Mouse (Mus musculus): ENCODE results near the gene D8Ertd738e.

The D8Ertd738e gene

GRCm38 (mm10) chr8:84241821-84242220 is 7.7 kb downstream of the D8Ertd738e start:
- H3K4me3 ChIP-seq (replicated peaks; ENCODE audit: low read length) = no peak overlapping the region
- peaks cover 21% of the 10 kb centered on the region for H3K36me3 ChIP-seq (ENCODE audit: insufficient read depth, low read length)
- H3K27me3 ChIP-seq (ENCODE audit: insufficient read depth, low read length) = no peaks in the 10 kb centered on the region
- peaks cover 58% of the 10 kb centered on the region for H3K4me1 ChIP-seq (replicated peaks; ENCODE audit: low read depth, low read length)
- no peak for TF ChIP-seq NANOG (IDR thresholded peaks at IDR 0.05; ENCODE audit: borderline replicate concordance, low read length)
- TF ChIP-seq POU5F1 (IDR thresholded peaks at IDR 0.05; ENCODE audit: borderline replicate concordance, low read length) = no peak
- TF ChIP-seq CTCF (conservative IDR thresholded peaks at IDR 0.05; ENCODE audit: low read length) = no peak
- H3K9me3 ChIP-seq (ENCODE audit: low read length) = no peaks in the 10 kb centered on the region

DNA sequence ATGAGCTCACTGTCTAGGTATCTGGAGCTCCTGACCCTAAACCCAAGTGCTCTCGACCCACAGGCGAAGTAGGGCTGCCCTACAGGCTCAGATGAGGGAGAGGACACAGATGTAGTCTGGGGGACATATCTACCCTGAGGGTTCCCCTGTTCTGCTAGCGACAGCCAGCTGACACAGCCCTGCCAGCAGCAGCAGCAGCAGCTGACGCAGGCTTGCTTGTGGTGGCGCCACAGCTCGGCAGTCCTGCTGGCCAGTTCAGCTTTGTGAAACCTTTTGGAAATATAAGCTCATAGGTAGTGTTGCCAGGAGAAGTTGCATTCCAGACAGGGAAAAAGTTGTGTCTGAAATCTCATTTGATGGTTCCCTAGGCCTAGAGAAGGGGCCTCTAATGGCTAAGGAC is 8.4 kb downstream of the D8Ertd738e start:
- peaks cover 15% of the 10 kb centered on the region for H3K36me3 ChIP-seq (ENCODE audit: insufficient read depth, low read length)
- no peaks in the 10 kb centered on the region for H3K9me3 ChIP-seq (ENCODE audit: low read length)
- H3K4me3 ChIP-seq (replicated peaks; ENCODE audit: low read length) = no peak overlapping the region
- peaks cover 56% of the 10 kb centered on the region for H3K4me1 ChIP-seq (replicated peaks; ENCODE audit: low read depth, low read length)
- TF ChIP-seq POU5F1 (IDR thresholded peaks at IDR 0.05; ENCODE audit: borderline replicate concordance, low read length) (no peak), NANOG (IDR thresholded peaks at IDR 0.05; ENCODE audit: borderline replicate concordance, low read length) (no peak), CTCF (conservative IDR thresholded peaks at IDR 0.05; ENCODE audit: low read length) (no peak)
- H3K27me3 ChIP-seq (ENCODE audit: insufficient read depth, low read length) = no peaks in the 10 kb centered on the region

GRCm38 (mm10) chr8:84237542-84238229 is 11.8 kb downstream of the D8Ertd738e start:
- Histone ChIP-seq H3K27me3 (ENCODE audit: insufficient read depth, low read length) (no peaks in the 10 kb centered on the region), H3K9me3 (ENCODE audit: low read length) (no peaks in the 10 kb centered on the region), H3K4me1 (replicated peaks; ENCODE audit: low read depth, low read length) (peaks cover 58% of the 10 kb centered on the region), H3K4me3 (replicated peaks; ENCODE audit: low read length) (peak overlapping the region; percentile 74), H3K36me3 (ENCODE audit: insufficient read depth, low read length) (peaks cover 29% of the 10 kb centered on the region)
- TF ChIP-seq NANOG (IDR thresholded peaks at IDR 0.05; ENCODE audit: borderline replicate concordance, low read length) (no peak), POU5F1 (IDR thresholded peaks at IDR 0.05; ENCODE audit: borderline replicate concordance, low read length) (no peak), CTCF (conservative IDR thresholded peaks at IDR 0.05; ENCODE audit: low read length) (no peak)

- peak within 1 kb of the TSS; percentile 88 for H3K4me3 ChIP-seq (replicated peaks; ENCODE audit: low read length)
- TF ChIP-seq NANOG (IDR thresholded peaks at IDR 0.05; ENCODE audit: borderline replicate concordance, low read length) (no peak), POU5F1 (IDR thresholded peaks at IDR 0.05; ENCODE audit: borderline replicate concordance, low read length) (no peak), CTCF (conservative IDR thresholded peaks at IDR 0.05; ENCODE audit: low read length) (no peak)
- H3K9me3 ChIP-seq (ENCODE audit: low read length) = no peaks in the 10 kb centered on the region
- H3K4me1 ChIP-seq (replicated peaks; ENCODE audit: low read depth, low read length) = peaks cover 58% of the 10 kb centered on the region
- no peaks in the 10 kb centered on the region for H3K27me3 ChIP-seq (ENCODE audit: insufficient read depth, low read length)
- H3K36me3 ChIP-seq (ENCODE audit: insufficient read depth, low read length) = peaks cover 36% of the 10 kb centered on the region
These were observed 12.5 kb downstream of the D8Ertd738e start, which contains the start of gene Zswim4 for GRCm38 (mm10) chr8:84236998-84237473. Zswim4 (minus strand) TSS chr8:84237055.

GRCm38 (mm10) chr8:84236410-84236997 is 13.0 kb downstream of the D8Ertd738e start:
- peak overlapping the region; percentile 88 for H3K4me3 ChIP-seq (replicated peaks; ENCODE audit: low read length)

GRCm38 (mm10) chr8:84235746-84236409 is 13.6 kb downstream of the D8Ertd738e start:
- H3K9me3 ChIP-seq (ENCODE audit: low read length) = no peaks in the 10 kb centered on the region
- peak overlapping the region; percentile 88 for H3K4me3 ChIP-seq (replicated peaks; ENCODE audit: low read length)
- TF ChIP-seq POU5F1 (IDR thresholded peaks at IDR 0.05; ENCODE audit: borderline replicate concordance, low read length) (no peak), CTCF (conservative IDR thresholded peaks at IDR 0.05; ENCODE audit: low read length) (no peak), NANOG (IDR thresholded peaks at IDR 0.05; ENCODE audit: borderline replicate concordance, low read length) (no peak)
- peaks cover 41% of the 10 kb centered on the region for H3K36me3 ChIP-seq (ENCODE audit: insufficient read depth, low read length)
- no peaks in the 10 kb centered on the region for H3K27me3 ChIP-seq (ENCODE audit: insufficient read depth, low read length)
- H3K4me1 ChIP-seq (replicated peaks; ENCODE audit: low read depth, low read length) = peaks cover 55% of the 10 kb centered on the region

More at GRCm38 (mm10) chr8:84236410-84236997, 13.0 kb downstream of the D8Ertd738e start:
- Histone ChIP-seq H3K36me3 (ENCODE audit: insufficient read depth, low read length) (peaks cover 40% of the 10 kb centered on the region), H3K27me3 (ENCODE audit: insufficient read depth, low read length) (no peaks in the 10 kb centered on the region), H3K9me3 (ENCODE audit: low read length) (no peaks in the 10 kb centered on the region), H3K4me1 (replicated peaks; ENCODE audit: low read depth, low read length) (peaks cover 58% of the 10 kb centered on the region)
- TF ChIP-seq CTCF (conservative IDR thresholded peaks at IDR 0.05; ENCODE audit: low read length) = no peak
- TF ChIP-seq NANOG (IDR thresholded peaks at IDR 0.05; ENCODE audit: borderline replicate concordance, low read length) = no peak
- TF ChIP-seq POU5F1 (IDR thresholded peaks at IDR 0.05; ENCODE audit: borderline replicate concordance, low read length) = no peak

GRCm38 (mm10) chr8:84233055-84233454 is 16.5 kb downstream of the D8Ertd738e start:
- no peaks in the 10 kb centered on the region for H3K9me3 ChIP-seq (ENCODE audit: low read length)
- no peak for TF ChIP-seq NANOG (IDR thresholded peaks at IDR 0.05; ENCODE audit: borderline replicate concordance, low read length)
- TF ChIP-seq CTCF (conservative IDR thresholded peaks at IDR 0.05; ENCODE audit: low read length) = no peak
- no peak for TF ChIP-seq POU5F1 (IDR thresholded peaks at IDR 0.05; ENCODE audit: borderline replicate concordance, low read length)
- H3K36me3 ChIP-seq (ENCODE audit: insufficient read depth, low read length) = peaks cover 67% of the 10 kb centered on the region
- no peak overlapping the region for H3K4me3 ChIP-seq (replicated peaks; ENCODE audit: low read length)
- H3K4me1 ChIP-seq (replicated peaks; ENCODE audit: low read depth, low read length) = peaks cover 39% of the 10 kb centered on the region
- H3K27me3 ChIP-seq (ENCODE audit: insufficient read depth, low read length) = no peaks in the 10 kb centered on the region

- TF ChIP-seq NANOG (IDR thresholded peaks at IDR 0.05; ENCODE audit: borderline replicate concordance, low read length) = no peak
- TF ChIP-seq CTCF (conservative IDR thresholded peaks at IDR 0.05; ENCODE audit: low read length) = peak; percentile 52
- H3K27me3 ChIP-seq (ENCODE audit: insufficient read depth, low read length) = no peaks in the 10 kb centered on the region
- peaks cover 90% of the 10 kb centered on the region for H3K36me3 ChIP-seq (ENCODE audit: insufficient read depth, low read length)
- peaks cover 27% of the 10 kb centered on the region for H3K4me1 ChIP-seq (replicated peaks; ENCODE audit: low read depth, low read length)
- no peaks in the 10 kb centered on the region for H3K9me3 ChIP-seq (ENCODE audit: low read length)
- H3K4me3 ChIP-seq (replicated peaks; ENCODE audit: low read length) = no peak overlapping the region
These were observed 18.8 kb downstream of the D8Ertd738e start for GRCm38 (mm10) chr8:84230735-84231134.
